Mouse (Mus musculus): Measurements from ENCODE around the gene Baz1b. TPM values are rescaled to one million over a fixed set of nuclear protein-coding genes. Genes with fewer than 3 reads are reported as not detected.

Baz1b gene
- polyA plus RNA-seq, 1 experiment from 2014 or later, result 35.3 TPM

GRCm38 (mm10) chr5:135172986-135173385 lies 14.1 kb upstream of the Baz1b start:
- peaks cover 28% of the 10 kb centered on the region for H3K36me3 ChIP-seq (ENCODE audit: control insufficient read depth, insufficient read depth, low read length)
- no peak for ATAC-seq (ENCODE audit: low read depth)
- no peaks in the 10 kb centered on the region for H3K27me3 ChIP-seq (ENCODE audit: control insufficient read depth, insufficient read depth, low read depth, low read length)
- no peak overlapping the region for H3K27ac ChIP-seq (ENCODE audit: low read length)
- no peak overlapping the region for H3K4me3 ChIP-seq (ENCODE audit: low read length)
- H3K4me1 ChIP-seq (replicated peaks; ENCODE audit: control insufficient read depth, insufficient read depth, low read length), result peaks cover 8% of the 10 kb centered on the region
- H3K9me3 ChIP-seq (ENCODE audit: control insufficient read depth, low read length), result no peaks in the 10 kb centered on the region
- 91% methylated on average over 5 of the region's 5 CpGs for WGBS
- no peak overlapping the region for H3K4me2 ChIP-seq (ENCODE audit: low read depth, low read length)
- no peak overlapping the region for H3K9ac ChIP-seq (ENCODE audit: low read length)

DNA sequence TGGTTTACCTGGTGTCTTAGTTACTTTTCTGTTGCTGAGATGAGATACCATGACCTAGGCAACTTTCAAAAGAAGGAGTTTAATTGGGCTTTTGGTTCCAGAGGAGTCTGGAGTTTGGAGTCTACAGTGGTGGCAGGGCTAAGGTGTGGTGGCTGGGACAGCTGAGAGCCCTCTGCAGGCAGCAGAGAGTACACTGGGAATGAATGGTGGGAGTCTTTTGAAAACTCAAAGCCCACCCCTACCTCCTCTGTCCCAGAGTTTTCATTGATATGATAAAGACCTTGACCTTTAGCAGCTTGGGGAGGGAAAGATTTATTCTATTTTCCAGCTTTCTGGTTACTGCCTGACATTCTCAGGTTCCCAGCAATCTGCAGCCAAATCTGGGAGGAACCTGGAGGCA lies 12.0 kb upstream of the Baz1b start:
- Histone ChIP-seq H3K4me2 (ENCODE audit: low read depth, low read length) (no peak overlapping the region), H3K27me3 (ENCODE audit: control insufficient read depth, insufficient read depth, low read depth, low read length) (no peaks in the 10 kb centered on the region), H3K4me1 (replicated peaks; ENCODE audit: control insufficient read depth, insufficient read depth, low read length) (no peaks in the 10 kb centered on the region), H3K36me3 (ENCODE audit: control insufficient read depth, insufficient read depth, low read length) (peaks cover 43% of the 10 kb centered on the region), H3K9me3 (ENCODE audit: control insufficient read depth, low read length) (no peaks in the 10 kb centered on the region), H3K27ac (ENCODE audit: low read length) (no peak overlapping the region), H3K4me3 (ENCODE audit: low read length) (no peak overlapping the region), H3K9ac (ENCODE audit: low read length) (no peak overlapping the region)
- ATAC-seq (ENCODE audit: low read depth), result no peak

- ATAC-seq (ENCODE audit: low read depth), result no peak
- Histone ChIP-seq H3K4me1 (replicated peaks; ENCODE audit: control insufficient read depth, insufficient read depth, low read length) (peaks cover 3% of the 10 kb centered on the region; the same call in 1 of the 2 replicates), H3K36me3 (ENCODE audit: control insufficient read depth, insufficient read depth, low read length) (peaks cover 44% of the 10 kb centered on the region), H3K4me3 (ENCODE audit: low read length) (no peak overlapping the region), H3K9ac (ENCODE audit: low read length) (no peak overlapping the region), H3K27ac (ENCODE audit: low read length) (no peak overlapping the region), H3K4me2 (ENCODE audit: low read depth, low read length) (no peak overlapping the region), H3K27me3 (ENCODE audit: control insufficient read depth, insufficient read depth, low read depth, low read length) (no peaks in the 10 kb centered on the region), H3K9me3 (ENCODE audit: control insufficient read depth, low read length) (no peaks in the 10 kb centered on the region)
- 77% methylated on average over 3 of the region's 3 CpGs for WGBS
Observed at GRCm38 (mm10) chr5:135178523-135178922, 8.5 kb upstream of the Baz1b start.

GRCm38 (mm10) chr5:135178996-135179395 lies 8.1 kb upstream of the Baz1b start:
- Histone ChIP-seq H3K27ac (ENCODE audit: low read length) (no peak overlapping the region), H3K4me2 (ENCODE audit: low read depth, low read length) (no peak overlapping the region), H3K4me3 (ENCODE audit: low read length) (no peak overlapping the region), H3K36me3 (ENCODE audit: control insufficient read depth, insufficient read depth, low read length) (peaks cover 42% of the 10 kb centered on the region), H3K9ac (ENCODE audit: low read length) (no peak overlapping the region), H3K27me3 (ENCODE audit: control insufficient read depth, insufficient read depth, low read depth, low read length) (no peaks in the 10 kb centered on the region), H3K9me3 (ENCODE audit: control insufficient read depth, low read length) (no peaks in the 10 kb centered on the region), H3K4me1 (replicated peaks; ENCODE audit: control insufficient read depth, insufficient read depth, low read length) (peaks cover 4% of the 10 kb centered on the region; the same call in 1 of the 2 replicates)
- no peak for ATAC-seq (ENCODE audit: low read depth)
- WGBS, result 88% methylated on average over 4 of the region's 4 CpGs

GRCm38 (mm10) chr5:135179616-135180015 lies 7.4 kb upstream of the Baz1b start:
- peaks cover 42% of the 10 kb centered on the region for H3K36me3 ChIP-seq (ENCODE audit: control insufficient read depth, insufficient read depth, low read length)
- WGBS, result 95% methylated on average over 7 of the region's 7 CpGs

GRCm38 (mm10) chr5:135180796-135181195 lies 6.3 kb upstream of the Baz1b start:
- H3K4me3 ChIP-seq (ENCODE audit: low read length), result no peak overlapping the region
- H3K9ac ChIP-seq (ENCODE audit: low read length), result no peak overlapping the region
- H3K4me1 ChIP-seq (replicated peaks; ENCODE audit: control insufficient read depth, insufficient read depth, low read length), result peaks cover 4% of the 10 kb centered on the region; the same call in 1 of the 2 replicates
- WGBS, result 94% methylated on average over 14 of the region's 14 CpGs
- no peak overlapping the region for H3K4me2 ChIP-seq (ENCODE audit: low read depth, low read length)
- H3K36me3 ChIP-seq (ENCODE audit: control insufficient read depth, insufficient read depth, low read length), result peaks cover 39% of the 10 kb centered on the region
- no peak overlapping the region for H3K27ac ChIP-seq (ENCODE audit: low read length)
- no peaks in the 10 kb centered on the region for H3K27me3 ChIP-seq (ENCODE audit: control insufficient read depth, insufficient read depth, low read depth, low read length)
- H3K9me3 ChIP-seq (ENCODE audit: control insufficient read depth, low read length), result no peaks in the 10 kb centered on the region
- no peak for ATAC-seq (ENCODE audit: low read depth)

More at GRCm38 (mm10) chr5:135179616-135180015, 7.4 kb upstream of the Baz1b start:
- Histone ChIP-seq H3K27me3 (ENCODE audit: control insufficient read depth, insufficient read depth, low read depth, low read length) (no peaks in the 10 kb centered on the region), H3K27ac (ENCODE audit: low read length) (no peak overlapping the region), H3K9me3 (ENCODE audit: control insufficient read depth, low read length) (no peaks in the 10 kb centered on the region), H3K4me2 (ENCODE audit: low read depth, low read length) (no peak overlapping the region), H3K4me3 (ENCODE audit: low read length) (no peak overlapping the region), H3K9ac (ENCODE audit: low read length) (no peak overlapping the region), H3K4me1 (replicated peaks; ENCODE audit: control insufficient read depth, insufficient read depth, low read length) (peaks cover 4% of the 10 kb centered on the region; the same call in 1 of the 2 replicates)
- no peak for ATAC-seq (ENCODE audit: low read depth)

DNA sequence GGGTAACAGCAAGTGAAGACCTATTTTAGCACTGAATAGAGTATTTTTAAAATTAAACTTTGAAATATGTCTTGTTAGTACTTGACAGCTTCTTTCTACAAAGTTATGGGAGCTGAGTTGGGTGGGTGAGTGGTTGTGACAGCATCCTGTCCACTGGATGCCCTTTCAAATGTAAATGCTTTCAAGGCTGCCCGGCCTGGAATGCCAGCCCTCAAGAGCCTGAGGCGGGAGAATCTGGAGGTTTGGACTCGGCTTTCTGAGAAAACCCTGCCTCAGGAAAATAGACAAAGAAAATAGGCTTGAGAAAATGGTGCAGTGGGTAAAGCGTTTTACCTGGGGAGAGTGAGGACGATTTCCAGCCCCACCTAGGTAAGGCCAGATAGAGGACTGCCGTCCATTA lies 5.3 kb upstream of the Baz1b start:
- peaks cover 37% of the 10 kb centered on the region for H3K36me3 ChIP-seq (ENCODE audit: control insufficient read depth, insufficient read depth, low read length)
- H3K9ac ChIP-seq (ENCODE audit: low read length), result no peak overlapping the region
- no peak overlapping the region for H3K4me2 ChIP-seq (ENCODE audit: low read depth, low read length)
- H3K9me3 ChIP-seq (ENCODE audit: control insufficient read depth, low read length), result no peaks in the 10 kb centered on the region
- ATAC-seq (ENCODE audit: low read depth), result no peak
- peaks cover 6% of the 10 kb centered on the region; the same call in 1 of the 2 replicates for H3K4me1 ChIP-seq (replicated peaks; ENCODE audit: control insufficient read depth, insufficient read depth, low read length)
- no peaks in the 10 kb centered on the region for H3K27me3 ChIP-seq (ENCODE audit: control insufficient read depth, insufficient read depth, low read depth, low read length)
- H3K27ac ChIP-seq (ENCODE audit: low read length), result no peak overlapping the region
- no peak overlapping the region for H3K4me3 ChIP-seq (ENCODE audit: low read length)
- 84% methylated on average over 6 of the region's 6 CpGs for WGBS

GRCm38 (mm10) chr5:135183131-135183861 lies 3.8 kb upstream of the Baz1b start:
- Histone ChIP-seq H3K4me3 (ENCODE audit: low read length) (no peak overlapping the region), H3K9me3 (ENCODE audit: control insufficient read depth, low read length) (no peaks in the 10 kb centered on the region), H3K4me2 (ENCODE audit: low read depth, low read length) (no peak overlapping the region), H3K27ac (ENCODE audit: low read length) (peak overlapping the region; percentile 61), H3K27me3 (ENCODE audit: control insufficient read depth, insufficient read depth, low read depth, low read length) (no peaks in the 10 kb centered on the region), H3K9ac (ENCODE audit: low read length) (no peak overlapping the region), H3K4me1 (replicated peaks; ENCODE audit: control insufficient read depth, insufficient read depth, low read length) (peaks cover 6% of the 10 kb centered on the region; the same call in 1 of the 2 replicates), H3K36me3 (ENCODE audit: control insufficient read depth, insufficient read depth, low read length) (peaks cover 27% of the 10 kb centered on the region)
- WGBS, result 36% methylated on average over 8 of the region's 8 CpGs
- no peak for ATAC-seq (ENCODE audit: low read depth)

- no peak for ATAC-seq (ENCODE audit: low read depth)
- Histone ChIP-seq H3K4me3 (ENCODE audit: low read length) (no peak overlapping the region), H3K27ac (ENCODE audit: low read length) (no peak overlapping the region), H3K9ac (ENCODE audit: low read length) (no peak overlapping the region), H3K9me3 (ENCODE audit: control insufficient read depth, low read length) (no peaks in the 10 kb centered on the region), H3K4me1 (replicated peaks; ENCODE audit: control insufficient read depth, insufficient read depth, low read length) (peaks cover 21% of the 10 kb centered on the region), H3K4me2 (ENCODE audit: low read depth, low read length) (no peak overlapping the region), H3K27me3 (ENCODE audit: control insufficient read depth, insufficient read depth, low read depth, low read length) (no peaks in the 10 kb centered on the region), H3K36me3 (ENCODE audit: control insufficient read depth, insufficient read depth, low read length) (peaks cover 16% of the 10 kb centered on the region)
- 89% methylated on average over 3 of the region's 3 CpGs for WGBS
Observed at GRCm38 (mm10) chr5:135185016-135185415, 2.0 kb upstream of the Baz1b start.

All from lung, embryonic 16.5 days (tissue).